Mouse (Mus musculus) liver, embryonic 16.5 days (tissue): ENCODE results near the gene Ddhd1. TPM values are rescaled to one million over a fixed set of nuclear protein-coding genes. Genes with fewer than 3 reads are reported as not detected.

Experiments
- ATAC-seq: fragments of 200-750 bp; cut with Nextera tagmentation; 2 replicates; pipeline ENCODE4 v1.8.0; 2017; ENCODE audit warnings: low read depth, mild to moderate bottlenecking, moderate number of reproducible peaks, moderate library complexity
- H3K27ac ChIP-seq: fragments of 300-500 bp; sonication (generic); 2 replicates; pipeline ENCODE4 v1.5.1; 2014; ENCODE audit warnings: mild to moderate bottlenecking, low read length
- H3K27me3 ChIP-seq: fragments of 300-500 bp; sonication (generic); 2 replicates; pipeline ENCODE4 v1.6.1; 2014; ENCODE audit warnings: low read depth, low read length, mixed read lengths; ENCODE audit not compliant: control insufficient read depth, insufficient read depth
- H3K36me3 ChIP-seq: fragments of 300-500 bp; sonication (generic); 2 replicates; pipeline ENCODE4 v1.6.1; 2014; ENCODE audit warnings: mild to moderate bottlenecking; ENCODE audit not compliant: control insufficient read depth, insufficient read depth
- H3K4me1 ChIP-seq: fragments of 300-500 bp; sonication (generic); 2 replicates; pipeline ENCODE4 v1.6.1; 2014; ENCODE audit warnings: low read depth, low read length, mixed read lengths; ENCODE audit not compliant: control insufficient read depth
- H3K4me2 ChIP-seq: fragments of 300-500 bp; sonication (generic); 2 replicates; pipeline ENCODE4 v1.6.1; 2014; ENCODE audit warnings: low read depth, low read length, mixed read lengths
- H3K4me3 ChIP-seq: fragments of 300-500 bp; sonication (generic); 2 replicates; pipeline ENCODE4 v1.5.1; 2014; ENCODE audit warnings: low read depth, mild to moderate bottlenecking, low read length
- H3K9ac ChIP-seq: fragments of 300-500 bp; sonication (generic); 2 replicates; pipeline ENCODE4 v1.6.1; 2014; ENCODE audit warnings: low read depth, low read length
- H3K9me3 ChIP-seq: fragments of 300-500 bp; sonication (generic); replicated peaks from 2 replicates; pipeline ENCODE4 v1.6.1; 2016; ENCODE audit warnings: low read length; ENCODE audit not compliant: control insufficient read depth
- WGBS: fragments of 180-500 bp; shearing (Covaris S2); extraction: QIAGEN DNeasy Blood & Tissue Kit; methylation state at CpG from one replicate; pipeline ENCODE4 v1.1.7; 2014; ENCODE audit not compliant: insufficient replicate concordance; 5-methylcytosine and 5-hydroxymethylcytosine counted together
- polyA plus RNA-seq: library from polyadenylated mRNA; unstranded; fragments of >200 nt; fragmentation: Nextera tagmentation; extraction: Ambion mirVana; gene quantifications from 2 replicates; pipeline ENCODE4 v1.2.1, GENCODE M21; 2015

Gene Ddhd1
- polyA plus RNA-seq, 1 experiment from 2014 or later = 6.6 TPM

GRCm38 (mm10) chr14:45614406-45614805, 43.5 kb downstream of the Ddhd1 start:
- H3K9ac ChIP-seq = no peak overlapping the region
- WGBS = 87% methylated on average over 6 of the region's 6 CpGs
- no peaks in the 10 kb centered on the region for H3K9me3 ChIP-seq
- no peak overlapping the region for H3K27ac ChIP-seq
- no peaks in the 10 kb centered on the region for H3K27me3 ChIP-seq
- H3K4me2 ChIP-seq = no peak overlapping the region
- no peak overlapping the region for H3K4me3 ChIP-seq
- H3K36me3 ChIP-seq = peaks cover 57% of the 10 kb centered on the region
- no peak for ATAC-seq
- H3K4me1 ChIP-seq = no peaks in the 10 kb centered on the region; the same call in 1 of the 2 replicates

- no peaks in the 10 kb centered on the region for H3K9me3 ChIP-seq
- H3K27ac ChIP-seq = no peak overlapping the region
- H3K27me3 ChIP-seq = no peaks in the 10 kb centered on the region
- no peak overlapping the region for H3K4me3 ChIP-seq
- no peak for ATAC-seq
- peaks cover 50% of the 10 kb centered on the region for H3K36me3 ChIP-seq
- H3K9ac ChIP-seq = no peak overlapping the region
- H3K4me2 ChIP-seq = no peak overlapping the region
- 80% methylated on average over 7 of the region's 7 CpGs for WGBS
- no peaks in the 10 kb centered on the region; the same call in 1 of the 2 replicates for H3K4me1 ChIP-seq
Measured at GRCm38 (mm10) chr14:45611654-45612053, 46.3 kb downstream of the Ddhd1 start.

GRCm38 (mm10) chr14:45602002-45602401, 55.9 kb downstream of the Ddhd1 start:
- no peak overlapping the region for H3K27ac ChIP-seq
- no peak overlapping the region for H3K4me2 ChIP-seq
- no peaks in the 10 kb centered on the region for H3K27me3 ChIP-seq
- no peak overlapping the region for H3K4me3 ChIP-seq
- no peaks in the 10 kb centered on the region for H3K9me3 ChIP-seq
- ATAC-seq = no peak
- H3K36me3 ChIP-seq = peaks cover 19% of the 10 kb centered on the region
- no peak overlapping the region for H3K9ac ChIP-seq
- no peaks in the 10 kb centered on the region for H3K4me1 ChIP-seq
- 73% methylated on average over 3 of the region's 3 CpGs for WGBS

- Histone ChIP-seq H3K4me1 (no peaks in the 10 kb centered on the region), H3K9me3 (no peaks in the 10 kb centered on the region), H3K4me2 (no peak overlapping the region), H3K4me3 (no peak overlapping the region), H3K36me3 (peaks cover 19% of the 10 kb centered on the region), H3K9ac (no peak overlapping the region), H3K27ac (no peak overlapping the region), H3K27me3 (no peaks in the 10 kb centered on the region)
- no peak for ATAC-seq
- WGBS = 85% methylated on average over 9 of the region's 9 CpGs
Measured at GRCm38 (mm10) chr14:45600587-45600986, 57.4 kb downstream of the Ddhd1 start.

GRCm38 (mm10) chr14:45597855-45598254, 60.1 kb downstream of the Ddhd1 start:
- WGBS = 82% methylated on average over 8 of the region's 8 CpGs
- H3K36me3 ChIP-seq = peaks cover 31% of the 10 kb centered on the region
- no peaks in the 10 kb centered on the region for H3K9me3 ChIP-seq
- no peaks in the 10 kb centered on the region for H3K27me3 ChIP-seq
- no peak overlapping the region for H3K4me2 ChIP-seq
- no peak overlapping the region for H3K27ac ChIP-seq
- ATAC-seq = no peak
- no peak overlapping the region for H3K9ac ChIP-seq
- no peaks in the 10 kb centered on the region for H3K4me1 ChIP-seq
- H3K4me3 ChIP-seq = no peak overlapping the region

GRCm38 (mm10) chr14:45593261-45593660, 64.7 kb downstream of the Ddhd1 start:
- ATAC-seq = no peak
- H3K9ac ChIP-seq = no peak overlapping the region
- no peak overlapping the region for H3K4me3 ChIP-seq
- peaks cover 12% of the 10 kb centered on the region for H3K36me3 ChIP-seq
- H3K4me1 ChIP-seq = no peaks in the 10 kb centered on the region
- no peak overlapping the region for H3K27ac ChIP-seq
- no peaks in the 10 kb centered on the region for H3K9me3 ChIP-seq
- H3K4me2 ChIP-seq = no peak overlapping the region
- no peaks in the 10 kb centered on the region for H3K27me3 ChIP-seq
- 90% methylated on average over 6 of the region's 6 CpGs for WGBS

GRCm38 (mm10) chr14:45588403-45588802, 69.5 kb downstream of the Ddhd1 start:
- Histone ChIP-seq H3K27me3 (no peaks in the 10 kb centered on the region), H3K4me3 (no peak overlapping the region), H3K9ac (no peak overlapping the region), H3K9me3 (no peaks in the 10 kb centered on the region), H3K4me1 (no peaks in the 10 kb centered on the region), H3K4me2 (no peak overlapping the region), H3K27ac (no peak overlapping the region), H3K36me3 (no peaks in the 10 kb centered on the region)
- no peak for ATAC-seq
- 73% methylated on average over 7 of the region's 7 CpGs for WGBS

- no peak overlapping the region for H3K27ac ChIP-seq
- no peaks in the 10 kb centered on the region for H3K36me3 ChIP-seq
- H3K4me3 ChIP-seq = no peak overlapping the region
- H3K4me1 ChIP-seq = no peaks in the 10 kb centered on the region
- H3K9me3 ChIP-seq = no peaks in the 10 kb centered on the region
- WGBS = 80% methylated on average over 6 of the region's 6 CpGs
- no peak for ATAC-seq
- H3K9ac ChIP-seq = no peak overlapping the region
- H3K4me2 ChIP-seq = no peak overlapping the region
- no peaks in the 10 kb centered on the region for H3K27me3 ChIP-seq
Measured at GRCm38 (mm10) chr14:45587536-45587935, 70.4 kb downstream of the Ddhd1 start.

GRCm38 (mm10) chr14:45583494-45584027, 74.4 kb downstream of the Ddhd1 start:
- Histone ChIP-seq H3K4me1 (no peaks in the 10 kb centered on the region), H3K36me3 (no peaks in the 10 kb centered on the region), H3K4me2 (no peak overlapping the region), H3K27ac (no peak overlapping the region), H3K9me3 (no peaks in the 10 kb centered on the region), H3K27me3 (no peaks in the 10 kb centered on the region), H3K9ac (no peak overlapping the region), H3K4me3 (no peak overlapping the region)
- 38% methylated on average over 8 of the region's 8 CpGs for WGBS
- no peak for ATAC-seq
